Mouse (Mus musculus): ENCODE results near the gene Zfp169. TPM values are rescaled to one million over a fixed set of nuclear protein-coding genes. Genes with fewer than 3 reads are reported as not detected.
A peak's percentile ranks its signal among the peaks of the same experiment; 100 is the strongest.

Gene Zfp169
- polyA plus RNA-seq, 2 experiments: 0.86 to 2.1 TPM

GRCm38 (mm10) chr13:48553511-48553910, 40.3 kb upstream of the Zfp169 start:
- no peak overlapping the region for H3K27ac ChIP-seq
- no peak overlapping the region for H3K9ac ChIP-seq (replicated peaks)
- 65% methylated on average over 5 of the region's 5 CpGs for WGBS (ENCODE audit: insufficient replicate concordance)
- no peaks in the 10 kb centered on the region for H3K9me3 ChIP-seq (ENCODE audit: control insufficient read depth, low read length)
- ATAC-seq (ENCODE audit: insufficient read depth): no peak
- no peak for DNase-seq (ENCODE audit: low read depth in 3 of 3, low spot score in 3 of 3)
- no peak overlapping the region for H3K4me3 ChIP-seq (ENCODE audit: insufficient read depth in 1 of 2, low read depth in 2 of 2, low read length in 2 of 2)
- H3K27me3 ChIP-seq (ENCODE audit: control insufficient read depth, insufficient read depth, low read length): no peaks in the 10 kb centered on the region
- TF ChIP-seq CTCF (IDR thresholded peaks at IDR 0.05; ENCODE audit: low read depth) (no peak), EP300 (IDR thresholded peaks at IDR 0.05; ENCODE audit: low read depth) (no peak)
- H3K36me3 ChIP-seq (replicated peaks; ENCODE audit: control insufficient read depth, insufficient read depth, low read depth): no peaks in the 10 kb centered on the region
- H3K4me1 ChIP-seq (replicated peaks; ENCODE audit: control insufficient read depth in 2 of 2, insufficient read depth in 2 of 2, low read length in 1 of 2): no peaks in the 10 kb centered on the region; a peak in 1 of 4 replicates
- no peak overlapping the region for H3K4me2 ChIP-seq (ENCODE audit: low read depth)

GRCm38 (mm10) chr13:48552181-48553090, 39.2 kb upstream of the Zfp169 start:
- Histone ChIP-seq H3K4me2 (ENCODE audit: low read depth) (no peak overlapping the region), H3K27ac (no peak overlapping the region), H3K9me3 (ENCODE audit: control insufficient read depth, low read length) (no peaks in the 10 kb centered on the region), H3K36me3 (replicated peaks; ENCODE audit: control insufficient read depth, insufficient read depth, low read depth) (no peaks in the 10 kb centered on the region), H3K4me3 (ENCODE audit: insufficient read depth in 1 of 2, low read depth in 2 of 2, low read length in 2 of 2) (no peak overlapping the region), H3K9ac (replicated peaks) (no peak overlapping the region), H3K4me1 (replicated peaks; ENCODE audit: control insufficient read depth in 2 of 2, insufficient read depth in 2 of 2, low read length in 1 of 2) (no peaks in the 10 kb centered on the region; a peak in 1 of 4 replicates), H3K27me3 (ENCODE audit: control insufficient read depth, insufficient read depth, low read length) (no peaks in the 10 kb centered on the region)
- no peak for TF ChIP-seq EP300 (IDR thresholded peaks at IDR 0.05; ENCODE audit: low read depth)
- WGBS (ENCODE audit: insufficient replicate concordance): 62% methylated on average over 21 of the region's 21 CpGs
- ATAC-seq (ENCODE audit: insufficient read depth) (no peak), DNase-seq (ENCODE audit: low read depth in 3 of 3, low spot score in 3 of 3) (no peak)

GRCm38 (mm10) chr13:48548296-48548695, 35.0 kb upstream of the Zfp169 start:
- H3K4me3 ChIP-seq (ENCODE audit: insufficient read depth in 1 of 2, low read depth in 2 of 2, low read length in 2 of 2): no peak overlapping the region
- no peak for ATAC-seq (ENCODE audit: insufficient read depth)

GRCm38 (mm10) chr13:48547623-48548022, 34.4 kb upstream of the Zfp169 start:
- WGBS (ENCODE audit: insufficient replicate concordance): 81% methylated on average over 6 of the region's 6 CpGs
- no peak for TF ChIP-seq CTCF (IDR thresholded peaks at IDR 0.05; ENCODE audit: low read depth)
- TF ChIP-seq EP300 (IDR thresholded peaks at IDR 0.05; ENCODE audit: low read depth): no peak
- H3K27me3 ChIP-seq (ENCODE audit: control insufficient read depth, insufficient read depth, low read length): no peaks in the 10 kb centered on the region

More at GRCm38 (mm10) chr13:48548296-48548695, 35.0 kb upstream of the Zfp169 start:
- Histone ChIP-seq H3K27ac (no peak overlapping the region), H3K9ac (replicated peaks) (no peak overlapping the region), H3K36me3 (replicated peaks; ENCODE audit: control insufficient read depth, insufficient read depth, low read depth) (no peaks in the 10 kb centered on the region), H3K9me3 (ENCODE audit: control insufficient read depth, low read length) (no peaks in the 10 kb centered on the region), H3K27me3 (ENCODE audit: control insufficient read depth, insufficient read depth, low read length) (no peaks in the 10 kb centered on the region), H3K4me1 (replicated peaks; ENCODE audit: control insufficient read depth in 2 of 2, insufficient read depth in 2 of 2, low read length in 1 of 2) (peaks cover 12 to 15% of the 10 kb centered on the region in 2 experiments), H3K4me2 (ENCODE audit: low read depth) (no peak overlapping the region)
- 70% methylated on average over 5 of the region's 5 CpGs for WGBS (ENCODE audit: insufficient replicate concordance)
- no peak for TF ChIP-seq EP300 (IDR thresholded peaks at IDR 0.05; ENCODE audit: low read depth)
- no peak for TF ChIP-seq CTCF (IDR thresholded peaks at IDR 0.05; ENCODE audit: low read depth)
- no peak for DNase-seq (ENCODE audit: low read depth in 3 of 3, low spot score in 3 of 3)

GRCm38 (mm10) chr13:48546330-48546917, 33.2 kb upstream of the Zfp169 start:
- peak; percentile 90 for ATAC-seq (ENCODE audit: insufficient read depth)
- under 1% methylated on average over 72 of the region's 72 CpGs for WGBS (ENCODE audit: insufficient replicate concordance)

More at GRCm38 (mm10) chr13:48547623-48548022, 34.4 kb upstream of the Zfp169 start:
- Histone ChIP-seq H3K4me2 (ENCODE audit: low read depth) (no peak overlapping the region), H3K9ac (replicated peaks) (no peak overlapping the region), H3K27ac (no peak overlapping the region), H3K4me1 (replicated peaks; ENCODE audit: control insufficient read depth in 2 of 2, insufficient read depth in 2 of 2, low read length in 1 of 2) (peaks cover 12 to 15% of the 10 kb centered on the region in 2 experiments), H3K36me3 (replicated peaks; ENCODE audit: control insufficient read depth, insufficient read depth, low read depth) (no peaks in the 10 kb centered on the region), H3K9me3 (ENCODE audit: control insufficient read depth, low read length) (no peaks in the 10 kb centered on the region), H3K4me3 (ENCODE audit: insufficient read depth in 1 of 2, low read depth in 2 of 2, low read length in 2 of 2) (no peak overlapping the region)
- DNase-seq (ENCODE audit: low read depth in 3 of 3, low spot score in 3 of 3) (no peak), ATAC-seq (ENCODE audit: insufficient read depth) (no peak)

More at GRCm38 (mm10) chr13:48546330-48546917, 33.2 kb upstream of the Zfp169 start:
- Histone ChIP-seq H3K27me3 (ENCODE audit: control insufficient read depth, insufficient read depth, low read length) (no peaks in the 10 kb centered on the region), H3K27ac (peak overlapping the region; percentile 96), H3K9me3 (ENCODE audit: control insufficient read depth, low read length) (no peaks in the 10 kb centered on the region), H3K4me2 (ENCODE audit: low read depth) (peak overlapping the region; percentile 66), H3K4me3 (ENCODE audit: insufficient read depth in 1 of 2, low read depth in 2 of 2, low read length in 2 of 2) (peak overlapping the region; percentile 92 to 96), H3K9ac (replicated peaks) (peak overlapping the region; percentile 100), H3K36me3 (replicated peaks; ENCODE audit: control insufficient read depth, insufficient read depth, low read depth) (no peaks in the 10 kb centered on the region), H3K4me1 (replicated peaks; ENCODE audit: control insufficient read depth in 2 of 2, insufficient read depth in 2 of 2, low read length in 1 of 2) (peaks cover 12 to 20% of the 10 kb centered on the region in 2 experiments)
- TF ChIP-seq CTCF (IDR thresholded peaks at IDR 0.05; ENCODE audit: low read depth): no peak
- TF ChIP-seq EP300 (IDR thresholded peaks at IDR 0.05; ENCODE audit: low read depth): no peak
- DNase-seq (ENCODE audit: low read depth in 3 of 3, low spot score in 3 of 3): peak; percentile 97 to 98 (median 97)
